Mouse (Mus musculus) E14TG2a.4 (cell line): ENCODE measurements around the gene Pianp.
A peak's percentile ranks its signal among the peaks of the same experiment; 100 is the strongest.

Experiments
- H3K27me3 ChIP-seq: 2 replicates; pipeline ENCODE4 v1.6.1; 2014; ENCODE audit warnings: low read length, control low read depth; ENCODE audit not compliant: insufficient read depth
- H3K36me3 ChIP-seq: 2 replicates; pipeline ENCODE4 v1.6.1; 2014; ENCODE audit warnings: low read length, control low read depth; ENCODE audit not compliant: insufficient read depth
- H3K4me1 ChIP-seq: replicated peaks from 2 replicates; pipeline ENCODE4 v1.6.1; 2014; ENCODE audit warnings: low read depth, low read length, control low read depth
- H3K4me3 ChIP-seq: replicated peaks from 2 replicates; pipeline ENCODE4 v1.5.1; 2014; ENCODE audit warnings: mild to moderate bottlenecking, low read length
- H3K9me3 ChIP-seq: 2 replicates; pipeline ENCODE4 v1.6.1; 2014; ENCODE audit warnings: low read length, control low read depth
- CTCF ChIP-seq: conservative IDR thresholded peaks from 2 replicates; pipeline ENCODE4 v1.5.1; 2014; ENCODE audit warnings: low read length
- NANOG ChIP-seq: IDR thresholded peaks from 2 replicates; pipeline ENCODE4 v1.6.1; 2014; ENCODE audit warnings: borderline replicate concordance, low read length, mixed read lengths
- POU5F1 ChIP-seq: IDR thresholded peaks from 2 replicates; pipeline ENCODE4 v1.6.1; 2014; ENCODE audit warnings: low read length, borderline replicate concordance

Gene Pianp

DNA sequence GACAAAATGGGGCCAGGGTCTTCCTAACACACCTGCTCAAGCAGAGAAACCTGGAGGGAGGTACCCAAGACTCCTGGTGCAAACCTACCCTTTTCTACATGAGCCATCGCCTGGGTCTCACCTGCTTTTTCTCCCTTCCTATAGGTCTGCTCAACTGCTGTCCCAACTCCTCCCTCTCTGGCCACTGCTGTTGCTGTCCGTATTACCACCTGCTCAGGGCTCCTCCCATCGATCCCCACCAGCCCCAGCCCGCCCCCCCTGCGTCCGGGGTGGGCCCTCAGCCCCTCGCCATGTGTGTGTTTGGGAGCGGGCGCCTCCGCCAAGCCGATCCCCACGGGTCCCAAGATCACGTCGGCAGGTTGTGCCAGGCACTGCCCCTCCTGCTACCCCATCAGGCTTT is 2.6 kb downstream of the Pianp start:
- Histone ChIP-seq H3K4me1 (peaks cover 82% of the 10 kb centered on the region), H3K9me3 (no peaks in the 10 kb centered on the region), H3K36me3 (peaks cover 28% of the 10 kb centered on the region), H3K27me3 (peaks cover 64% of the 10 kb centered on the region), H3K4me3 (peak overlapping the region; percentile 84)
- no peak for TF ChIP-seq NANOG
- TF ChIP-seq CTCF, result no peak
- TF ChIP-seq POU5F1, result no peak

- H3K27me3 ChIP-seq, result peaks cover 60% of the 10 kb centered on the region
- no peaks in the 10 kb centered on the region for H3K9me3 ChIP-seq
- H3K36me3 ChIP-seq, result peaks cover 28% of the 10 kb centered on the region
- H3K4me3 ChIP-seq, result peak overlapping the region; percentile 84
- TF ChIP-seq NANOG (no peak), CTCF (no peak), POU5F1 (no peak)
- peaks cover 83% of the 10 kb centered on the region for H3K4me1 ChIP-seq
These were observed 3.1 kb downstream of the Pianp start for GRCm38 (mm10) chr6:124999546-124999945.

DNA sequence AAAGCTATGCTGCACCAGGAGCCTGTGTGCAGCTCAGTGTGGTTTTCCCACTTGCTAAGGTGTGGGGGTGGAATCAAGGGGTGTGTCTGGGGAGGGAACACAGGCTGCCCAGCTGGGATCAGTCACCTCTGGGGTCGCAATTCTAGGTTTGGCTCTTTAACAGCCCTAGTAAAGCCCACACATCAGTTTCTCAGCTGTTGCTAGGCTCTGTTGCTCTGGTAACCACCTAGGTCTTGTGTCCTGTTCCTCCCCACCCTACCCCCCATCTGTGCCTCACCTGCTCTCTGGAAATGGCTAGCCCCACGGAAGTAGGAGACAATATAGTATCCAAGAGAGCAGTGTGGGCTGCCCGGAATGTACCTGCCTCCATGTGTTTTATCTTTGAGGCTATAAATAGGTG is 7.2 kb downstream of the Pianp start:
- peaks cover 78% of the 10 kb centered on the region for H3K4me1 ChIP-seq
- TF ChIP-seq CTCF (no peak), POU5F1 (no peak), NANOG (no peak)
- H3K4me3 ChIP-seq, result 0 out of 2 replicates have a peak overlapping the region, but pooled peaks have one; percentile 4
- H3K27me3 ChIP-seq, result peaks cover 19% of the 10 kb centered on the region
- peaks cover 31% of the 10 kb centered on the region for H3K36me3 ChIP-seq
- no peaks in the 10 kb centered on the region for H3K9me3 ChIP-seq

DNA sequence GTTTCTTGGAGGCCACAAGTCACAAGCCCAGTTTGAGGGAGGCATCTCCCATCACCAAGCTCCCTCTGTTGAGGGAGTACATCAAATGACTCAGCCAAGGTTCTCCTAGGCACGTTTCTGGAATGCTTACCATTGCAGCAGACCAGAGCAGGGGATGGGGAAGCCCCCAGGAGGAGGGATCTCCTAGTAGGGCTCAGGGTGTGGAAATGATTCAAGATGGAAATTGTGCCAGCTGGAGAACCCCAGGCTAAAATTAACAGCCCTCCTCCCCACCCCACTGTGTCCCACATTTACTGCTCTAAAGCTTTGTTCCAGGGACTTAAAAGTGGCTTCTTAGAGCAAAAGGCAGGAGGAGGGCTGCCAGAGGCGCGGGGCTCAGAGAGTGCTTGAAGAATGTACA is 8.6 kb downstream of the Pianp start:
- TF ChIP-seq POU5F1, result no peak
- TF ChIP-seq NANOG, result no peak
- TF ChIP-seq CTCF, result no peak
- Histone ChIP-seq H3K36me3 (peaks cover 31% of the 10 kb centered on the region), H3K4me3 (no peak overlapping the region), H3K9me3 (no peaks in the 10 kb centered on the region), H3K4me1 (peaks cover 71% of the 10 kb centered on the region), H3K27me3 (peaks cover 12% of the 10 kb centered on the region)

- TF ChIP-seq NANOG (no peak), CTCF (no peak), POU5F1 (no peak)
- peak overlapping the region; percentile 87 for H3K4me3 ChIP-seq
- H3K4me1 ChIP-seq, result peaks cover 74% of the 10 kb centered on the region
- H3K27me3 ChIP-seq, result 0 out of 2 replicates have a peak, but pooled peaks cover 6% of the 10 kb centered on the region
- H3K36me3 ChIP-seq, result peaks cover 34% of the 10 kb centered on the region
- no peaks in the 10 kb centered on the region for H3K9me3 ChIP-seq
These were observed 11.6 kb downstream of the Pianp start for GRCm38 (mm10) chr6:125008060-125008459.

DNA sequence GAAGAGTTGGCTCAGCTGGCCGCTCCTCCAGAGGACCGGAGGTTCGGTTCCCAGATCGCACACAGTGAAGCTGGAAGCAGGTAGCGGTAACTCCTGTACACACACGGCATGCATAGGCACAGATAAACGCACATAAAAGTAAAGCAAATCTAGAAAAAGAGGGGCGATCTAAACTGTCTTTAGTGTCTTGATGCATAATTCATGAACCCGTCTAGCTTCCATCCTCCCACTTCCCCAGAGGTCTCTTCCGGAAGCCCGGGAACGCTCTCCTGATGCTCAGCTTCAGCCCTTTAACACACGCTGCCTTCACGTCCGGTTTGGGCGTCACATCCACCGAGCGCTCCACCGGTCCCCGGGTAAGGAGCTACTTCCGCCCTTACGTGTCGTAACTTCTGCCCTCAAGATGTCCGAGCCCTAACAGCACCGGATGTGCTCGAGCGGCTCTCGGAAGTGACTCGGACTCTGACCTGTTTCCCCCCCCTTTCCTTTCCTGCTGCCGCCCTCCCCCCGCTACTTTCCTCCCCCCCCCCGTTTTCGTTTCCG is 12.2 kb downstream of the Pianp start:
- TF ChIP-seq NANOG (no peak), POU5F1 (peak; percentile 99)
- Histone ChIP-seq H3K4me1 (peaks cover 68% of the 10 kb centered on the region), H3K36me3 (peaks cover 39% of the 10 kb centered on the region), H3K9me3 (no peaks in the 10 kb centered on the region), H3K27me3 (0 out of 2 replicates have a peak, but pooled peaks cover under 1% of the 10 kb centered on the region), H3K4me3 (peak overlapping the region; percentile 87)

DNA sequence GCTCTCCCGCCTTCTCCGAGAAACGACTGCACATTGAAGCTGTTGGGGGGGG is 12.5 kb downstream of the Pianp start, which contains the start of gene Zfp384:
TSS of gene Zfp384 (plus strand) at position 17 of the 52 bp plus-strand sequence.
- Histone ChIP-seq H3K4me3 (peak within 1 kb of the TSS; percentile 87), H3K27me3 (no peaks in the 10 kb centered on the region), H3K4me1 (peaks cover 65% of the 10 kb centered on the region), H3K36me3 (peaks cover 42% of the 10 kb centered on the region), H3K9me3 (no peaks in the 10 kb centered on the region)
- TF ChIP-seq POU5F1, result no peak
- no peak for TF ChIP-seq NANOG

DNA sequence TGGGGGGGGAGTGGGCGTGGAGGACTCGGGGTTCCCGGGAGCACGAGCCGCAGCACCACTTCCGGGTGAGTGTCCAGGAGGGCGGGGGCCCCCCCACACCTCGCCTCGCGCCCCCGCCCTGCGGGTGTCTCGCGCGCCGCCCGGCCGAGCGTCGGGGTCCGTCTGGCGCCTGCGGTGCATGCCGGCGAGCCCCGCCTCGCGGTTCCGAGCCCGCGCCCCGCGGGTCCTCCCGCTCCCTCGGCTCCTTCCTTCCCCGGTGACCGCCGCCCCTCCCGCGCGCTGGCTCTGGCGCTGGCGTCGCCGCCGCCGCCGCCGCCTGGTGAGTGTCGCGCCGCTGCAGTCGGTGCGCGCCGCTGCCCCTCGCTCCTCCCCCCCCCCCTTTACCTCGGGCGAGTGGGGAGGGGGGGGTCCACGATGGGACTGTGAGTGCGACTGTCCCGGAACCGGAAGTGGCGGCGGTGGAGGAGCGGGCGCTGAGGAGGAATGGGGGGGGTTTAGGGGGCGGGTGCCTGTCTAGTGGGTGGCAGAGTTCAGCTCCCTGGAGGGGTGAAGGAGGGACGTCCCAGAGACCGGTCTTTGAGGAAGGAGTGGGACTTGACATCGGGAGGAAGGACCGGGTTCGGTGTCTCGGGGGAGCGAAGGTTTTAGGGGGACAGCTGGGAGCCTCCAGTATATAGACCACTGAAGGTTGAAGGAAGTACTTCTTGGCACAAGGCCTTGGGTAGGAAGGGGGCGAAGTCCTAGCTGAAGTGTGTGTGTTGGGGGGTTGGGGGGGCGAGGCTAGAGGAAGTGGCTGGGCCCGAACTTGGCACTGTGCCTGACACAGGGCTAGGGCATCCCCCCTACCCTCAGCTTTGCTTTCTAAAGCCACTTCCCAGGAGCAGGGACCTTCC is 12.9 kb downstream of the Pianp start:
- H3K27me3 ChIP-seq, result no peaks in the 10 kb centered on the region
- H3K4me3 ChIP-seq, result peak overlapping the region; percentile 87
- peaks cover 45% of the 10 kb centered on the region for H3K36me3 ChIP-seq
- peaks cover 60% of the 10 kb centered on the region for H3K4me1 ChIP-seq
- H3K9me3 ChIP-seq, result no peaks in the 10 kb centered on the region
- TF ChIP-seq CTCF (no peak), NANOG (no peak), POU5F1 (no peak)

DNA sequence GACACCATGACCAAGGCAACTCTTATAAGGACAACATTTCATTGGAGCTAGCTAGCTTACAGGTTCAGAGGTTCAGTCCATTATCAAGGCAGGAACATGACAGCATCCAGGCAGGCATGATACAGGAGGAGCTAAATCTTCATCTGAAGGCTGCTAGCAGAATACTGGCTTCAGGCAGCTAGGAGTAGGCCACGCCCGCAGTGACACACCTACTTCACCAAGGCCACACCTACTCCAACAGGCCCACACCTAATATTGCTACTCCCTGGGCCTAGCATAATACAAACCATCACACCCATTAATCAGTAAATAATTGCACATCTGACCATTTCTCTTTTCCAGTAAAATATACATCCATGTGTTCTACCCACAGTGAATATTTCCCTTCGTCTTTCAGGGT is 21.2 kb downstream of the Pianp start:
- Histone ChIP-seq H3K4me1 (peaks cover 35% of the 10 kb centered on the region), H3K36me3 (peaks cover 78% of the 10 kb centered on the region), H3K4me3 (no peak overlapping the region), H3K9me3 (no peaks in the 10 kb centered on the region), H3K27me3 (no peaks in the 10 kb centered on the region)
- no peak for TF ChIP-seq NANOG
- TF ChIP-seq CTCF, result no peak
- TF ChIP-seq POU5F1, result no peak
